Mouse (Mus musculus) left cerebral cortex, postnatal 14 days (tissue): Measurements from ENCODE around the gene Otos. TPM values are rescaled to one million over a fixed set of nuclear protein-coding genes. Genes with fewer than 3 reads are reported as not detected.

Experiments
- DNase-seq, 2 experiments: peaks; one replicate each; pipeline ENCODE4 v3.0.0; 2021 to 2022; ENCODE audit warnings: low spot score in 2 of 2, mixed read lengths in 1 of 2
- intact Hi-C: fragments of 180-260 bp; cut with DNase I; formaldehyde crosslinking; loops from one replicate; pipeline ENCODE4 v1.15.1; 2025
- total RNA-seq, 2 experiments: library from RNA; stranded (reverse); gene quantifications; 2 replicates each; pipeline ENCODE4 v1.2.3; 2021

Gene Otos
- total RNA-seq, 2 experiments from 2014 or later = not detected

DNA sequence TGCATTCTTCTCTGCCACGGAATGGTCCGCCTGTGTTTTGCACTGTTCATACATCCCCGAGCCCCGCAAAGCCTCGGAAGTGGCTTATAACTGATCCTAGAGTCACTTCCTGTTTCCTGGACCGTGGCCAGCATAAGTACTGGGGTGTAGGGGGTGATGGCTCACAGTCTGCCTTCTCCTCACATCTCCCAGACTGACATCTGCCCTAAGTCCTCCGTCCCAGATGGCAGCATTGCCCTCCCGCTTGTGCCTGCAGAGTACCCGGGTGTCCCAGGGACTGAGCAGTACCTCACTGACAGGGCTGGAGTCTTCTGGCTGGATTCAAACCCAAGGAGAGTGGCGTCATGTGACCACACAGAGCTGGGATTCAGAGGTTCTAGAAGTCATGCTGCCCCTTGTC lies 444 bp downstream of the Otos start:
- intact Hi-C loops = no loop called here
- DNase-seq = no peak

DNA sequence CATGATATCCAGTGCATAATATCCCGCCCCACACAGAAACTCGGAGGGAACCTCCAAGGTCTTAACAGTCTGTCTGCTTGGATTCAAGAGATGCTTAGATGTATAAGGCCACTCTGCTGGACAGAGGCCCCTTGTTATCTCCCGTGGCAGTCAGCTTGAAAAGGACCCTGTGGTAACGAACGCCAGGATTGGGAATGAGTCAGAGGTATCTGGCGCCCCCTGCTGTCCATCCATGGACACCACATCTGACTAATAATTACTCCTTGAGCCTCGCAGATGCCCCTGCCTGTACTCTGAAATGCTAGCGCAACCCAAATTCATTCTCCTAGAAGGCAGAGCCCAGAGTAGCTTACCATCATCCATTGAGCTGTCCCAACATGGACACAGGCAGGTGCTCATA lies 889 bp downstream of the Otos start:
- intact Hi-C loops = loop anchor here (1.0 kb wide), 2 partner anchors 31 to 187 kb away; no protein-coding TSS in a partner anchor
- peak; percentile 74 to 81 for DNase-seq

DNA sequence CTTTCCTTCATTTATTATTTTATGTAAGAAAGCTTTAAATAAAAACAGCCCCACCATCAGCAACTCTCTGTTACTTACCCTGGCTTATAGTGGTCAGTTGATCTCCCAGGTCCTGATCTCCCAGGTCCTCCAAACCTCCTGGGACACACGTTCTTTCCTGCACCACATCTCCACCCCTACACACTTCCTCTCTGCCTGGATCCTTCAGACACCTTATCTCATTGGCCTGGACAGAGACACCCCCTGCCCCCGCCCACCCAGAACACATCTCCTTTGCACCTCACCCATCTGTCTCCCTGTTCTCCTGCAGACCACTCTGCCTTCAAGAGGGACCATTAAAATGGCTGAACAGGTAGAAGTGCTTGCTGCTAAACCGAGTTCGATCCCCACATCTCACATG lies 1.6 kb downstream of the Otos start:
- intact Hi-C loops = loop anchor here (1.0 kb wide), 2 partner anchors 31 to 187 kb away; no protein-coding TSS in a partner anchor

DNA sequence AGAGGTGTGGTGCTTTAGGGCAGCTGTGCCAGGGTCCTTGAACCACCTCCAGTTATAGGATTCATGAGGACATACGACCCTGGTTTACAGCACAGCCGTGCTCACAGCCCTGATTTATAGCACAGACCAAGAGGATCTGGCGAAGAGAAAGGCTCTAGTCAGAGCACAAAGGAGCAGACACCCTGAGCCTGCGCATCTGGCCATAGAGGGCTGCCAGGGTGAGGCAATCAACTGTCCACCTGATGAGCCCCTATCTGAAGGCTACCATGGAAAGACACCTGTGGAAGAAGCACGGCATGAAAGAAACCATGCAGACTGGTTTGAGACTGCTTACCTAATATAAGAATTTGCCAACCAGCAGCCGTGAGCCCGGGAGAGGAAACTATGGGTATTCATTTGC lies 2.0 kb downstream of the Otos start:
- intact Hi-C loops = no loop called here
- DNase-seq = no peak

More for the DNA sequence above, 1.6 kb downstream of the Otos start:
- DNase-seq = no peak

DNA sequence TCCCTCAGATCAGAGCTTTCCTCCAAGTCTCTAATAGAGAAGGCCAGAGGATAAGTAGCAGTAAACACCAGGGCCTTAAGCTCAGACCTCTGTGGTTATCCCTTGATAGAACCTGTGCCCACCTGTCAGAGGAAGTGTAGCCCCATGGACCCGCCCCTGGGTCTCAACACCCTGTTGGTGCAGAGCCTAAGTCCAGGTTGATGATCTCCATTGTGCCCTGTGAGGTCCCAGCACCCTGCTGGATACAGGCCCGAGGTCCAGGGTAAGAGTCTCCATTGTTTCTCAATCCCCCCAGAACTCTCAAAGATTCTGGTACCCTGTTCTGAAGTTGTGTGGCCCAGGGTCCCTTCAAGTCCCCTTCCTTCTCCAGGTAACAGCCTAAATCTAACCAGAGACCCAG lies 2.5 kb downstream of the Otos start:
- intact Hi-C loops = no loop called here
- no peak for DNase-seq

DNA sequence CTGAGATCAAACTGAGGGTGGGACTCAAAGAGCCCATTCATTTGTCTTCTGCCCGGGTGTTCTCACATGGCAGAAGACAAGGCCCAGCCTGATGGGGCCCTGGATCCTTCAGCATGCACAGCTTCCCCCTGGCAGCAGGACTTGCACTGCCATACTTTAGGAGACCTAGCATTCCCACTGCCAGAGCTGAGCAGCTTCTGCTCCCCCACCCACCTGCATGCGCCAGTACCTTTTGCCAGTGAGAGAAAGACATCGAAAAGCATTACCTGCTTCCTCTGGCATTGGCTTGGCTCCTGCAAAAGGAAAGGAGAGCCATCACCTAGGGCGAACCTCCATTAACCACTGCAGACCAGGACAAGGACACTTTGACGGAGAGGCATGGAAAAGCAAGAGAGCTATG lies 3.7 kb downstream of the Otos start:
- DNase-seq = no peak
- intact Hi-C loops = no loop called here

DNA sequence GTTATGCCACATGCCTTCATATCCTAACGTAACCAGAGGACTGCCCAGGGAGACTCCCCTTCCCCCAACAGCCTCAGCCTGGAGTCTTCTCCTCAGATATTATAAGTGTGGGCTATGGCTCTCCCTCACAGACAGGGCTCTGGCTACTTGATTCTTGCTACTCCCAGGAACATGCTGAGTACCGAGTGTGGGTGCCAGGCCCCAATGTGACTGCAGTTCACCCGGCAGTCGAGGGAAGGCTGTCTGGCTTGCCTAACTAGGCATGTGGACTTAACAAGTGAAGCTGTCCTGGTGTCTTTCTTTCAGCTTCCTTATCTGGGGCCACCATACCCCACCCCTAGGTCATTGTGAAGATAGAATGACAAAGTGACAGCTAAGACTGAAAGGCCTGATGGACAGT lies 5.0 kb downstream of the Otos start:
- no peak for DNase-seq
- intact Hi-C loops = no loop called here

DNA sequence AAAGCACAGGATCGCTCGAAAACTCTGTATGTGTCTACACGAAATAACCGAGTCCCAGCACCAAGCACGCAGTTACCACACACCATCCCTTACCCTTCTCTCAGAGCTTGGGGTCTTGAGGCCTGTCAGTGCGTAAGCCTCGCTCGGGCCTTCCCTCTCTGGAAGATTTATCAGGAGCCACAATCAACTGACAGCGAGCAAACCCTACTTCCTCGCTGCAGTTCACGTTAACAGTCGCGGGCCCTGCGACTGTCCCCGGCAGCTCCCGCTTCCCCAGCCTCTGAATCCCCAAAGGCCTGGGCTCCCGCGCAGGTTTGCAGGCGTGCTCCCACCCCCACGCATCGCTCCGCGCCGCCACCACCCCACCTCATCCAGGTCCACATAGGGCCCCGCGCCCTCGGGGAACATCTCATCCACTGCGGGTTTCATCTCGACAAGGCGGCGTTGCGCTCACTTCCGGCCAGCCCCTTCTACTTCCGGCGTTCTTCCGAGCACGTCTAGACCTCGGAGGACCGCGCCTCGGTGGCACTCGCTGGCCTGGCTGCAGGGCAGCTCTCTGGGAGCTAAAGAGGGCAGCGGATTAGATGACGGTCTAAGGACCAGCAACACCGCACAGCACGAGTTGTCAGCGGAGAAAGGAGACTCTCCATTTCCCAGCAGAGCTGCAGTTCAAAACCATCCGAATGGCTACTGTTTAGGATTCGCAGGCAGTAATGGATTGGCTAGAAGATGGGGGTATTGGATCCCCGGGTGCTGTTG lies 6.9 kb downstream of the Otos start, which contains the start of gene Cops9:
Cops9 (minus strand) TSS at position 472 of the 759 bp plus-strand sequence.
- DNase-seq = peak; percentile 89 to 91
- intact Hi-C loops = no loop called here

DNA sequence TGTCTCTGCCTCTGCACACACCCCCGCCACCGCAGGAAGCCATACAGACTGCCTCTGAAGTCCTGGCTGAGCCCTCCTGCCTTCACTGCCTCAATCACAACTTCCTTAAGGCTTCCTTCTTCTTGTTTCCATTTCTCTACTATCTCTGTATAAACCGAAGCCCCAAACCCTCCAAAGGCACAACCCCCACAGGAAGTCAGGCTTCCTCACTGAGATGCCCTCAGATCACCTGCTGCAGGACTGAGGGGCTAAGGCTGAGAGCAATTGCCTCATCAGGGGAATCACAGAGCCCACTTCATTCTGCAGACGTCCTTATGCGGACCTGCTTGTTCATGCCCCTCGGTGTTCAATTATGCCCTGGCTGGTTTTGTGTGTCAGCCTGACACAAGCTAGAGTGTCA lies 8.2 kb downstream of the Otos start:
- intact Hi-C loops = no loop called here
- DNase-seq = no peak

DNA sequence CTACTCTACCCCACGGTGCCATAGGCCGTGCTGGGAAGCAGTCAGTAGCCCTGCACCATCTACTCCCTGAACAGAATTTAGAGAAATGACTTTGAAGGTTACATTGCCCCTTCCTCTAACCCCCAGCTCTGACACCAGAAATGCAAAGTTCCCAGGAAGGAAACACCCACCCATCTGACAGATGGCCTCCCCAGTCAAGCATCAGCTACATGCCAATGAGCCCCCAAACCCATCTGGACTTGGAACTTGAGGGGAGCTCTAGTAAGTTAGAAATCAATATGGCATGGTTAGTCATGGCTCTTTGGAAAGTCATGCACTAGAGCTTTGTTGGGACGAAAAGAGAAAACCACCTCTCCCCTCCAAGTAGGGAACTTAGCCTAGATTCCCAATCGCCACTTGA lies 9.9 kb downstream of the Otos start:
- no peak for DNase-seq
- intact Hi-C loops = no loop called here

DNA sequence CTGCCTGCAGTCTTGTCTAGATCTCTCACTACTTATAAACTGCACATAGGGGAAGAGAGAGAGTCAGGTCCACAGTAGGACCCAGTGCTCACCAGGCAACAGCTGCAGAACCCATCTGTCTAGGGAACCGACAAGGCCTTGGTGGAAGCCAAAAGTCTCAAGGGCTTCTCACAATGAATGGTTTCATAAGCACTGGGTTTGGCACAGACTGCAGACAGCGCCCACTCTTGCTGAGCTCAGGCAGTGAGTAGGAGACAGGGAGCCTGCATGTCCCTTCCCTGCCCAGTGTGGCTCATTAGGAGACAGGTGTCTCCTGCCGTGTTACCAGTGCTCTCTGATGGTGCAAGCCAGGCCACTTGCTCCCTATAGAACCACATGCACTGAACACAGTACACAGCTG lies 10.5 kb downstream of the Otos start:
- intact Hi-C loops = no loop called here
- peak; percentile 47 to 80 for DNase-seq

DNA sequence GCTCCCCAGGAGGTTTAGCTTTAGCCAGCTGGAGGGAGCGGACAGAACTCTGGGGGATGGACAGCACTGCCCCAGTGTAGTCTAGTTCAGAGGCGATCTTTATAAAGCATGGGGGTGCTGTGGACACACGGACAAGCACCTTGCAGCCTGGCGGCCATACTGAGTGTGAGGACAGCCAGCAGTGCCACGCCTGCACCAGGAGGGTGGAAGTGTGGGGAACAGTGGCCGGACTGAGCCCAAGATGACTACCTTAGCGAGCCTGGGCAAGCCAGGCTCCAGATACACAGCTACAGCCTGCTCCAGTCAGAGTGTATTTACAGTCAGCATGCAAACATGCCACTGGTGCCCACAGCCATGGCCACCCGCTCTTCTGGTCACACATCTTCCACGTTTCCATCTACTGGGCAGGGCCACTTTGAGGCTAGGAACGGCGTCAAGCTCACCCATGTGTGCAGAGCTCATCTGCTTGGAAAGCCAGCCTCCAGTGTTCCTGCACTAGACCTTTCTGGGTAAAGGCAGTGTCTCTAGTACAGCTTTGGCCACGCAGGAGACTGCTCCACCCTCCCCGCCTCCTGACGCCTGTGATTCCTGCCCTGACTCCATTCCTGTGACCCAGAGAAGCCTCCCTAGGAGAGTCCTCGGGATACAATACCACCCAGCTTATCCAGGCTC lies 11.0 kb downstream of the Otos start:
- intact Hi-C loops = no loop called here
- no peak for DNase-seq

DNA sequence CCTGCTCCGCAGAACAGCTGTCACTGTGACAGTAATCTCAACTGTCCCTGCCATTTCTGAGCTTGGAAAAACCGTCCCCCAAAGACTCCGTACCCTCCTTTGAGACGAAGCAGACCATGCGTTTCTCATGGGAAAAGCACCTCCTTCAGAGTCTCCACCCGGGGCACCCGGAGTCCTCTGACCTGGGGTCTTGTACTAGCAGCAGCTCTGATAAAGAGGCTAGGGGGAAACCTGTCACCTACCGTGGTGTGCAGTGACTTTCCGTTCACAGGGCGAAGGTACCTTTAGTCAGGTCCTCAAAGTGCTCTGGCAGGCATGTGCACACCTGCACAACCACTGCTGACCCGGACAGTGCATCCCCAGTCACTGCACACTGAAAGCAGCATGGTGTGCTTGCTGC lies 12.0 kb downstream of the Otos start:
- no peak for DNase-seq
- intact Hi-C loops = no loop called here

DNA sequence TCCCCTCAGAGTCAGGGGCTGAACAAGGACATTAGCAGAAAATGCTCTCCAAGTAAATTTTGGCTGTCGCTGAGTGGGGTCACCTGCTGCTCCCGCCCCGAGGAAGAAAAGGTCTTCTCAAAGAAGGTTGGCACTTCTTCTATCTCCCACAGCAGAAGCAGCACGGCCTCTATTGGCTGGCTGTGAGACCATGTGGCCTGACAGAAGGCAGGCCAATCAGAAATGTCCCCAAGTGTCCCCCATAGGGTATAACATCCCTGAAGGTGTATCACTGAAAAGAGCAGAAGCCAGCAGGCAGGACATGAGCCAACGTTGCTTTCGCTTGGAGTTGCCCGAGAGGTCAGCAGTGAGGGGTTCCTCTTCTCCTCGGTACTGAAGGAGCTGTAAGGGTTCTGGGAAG lies 12.6 kb downstream of the Otos start:
- intact Hi-C loops = no loop called here
- DNase-seq = no peak

DNA sequence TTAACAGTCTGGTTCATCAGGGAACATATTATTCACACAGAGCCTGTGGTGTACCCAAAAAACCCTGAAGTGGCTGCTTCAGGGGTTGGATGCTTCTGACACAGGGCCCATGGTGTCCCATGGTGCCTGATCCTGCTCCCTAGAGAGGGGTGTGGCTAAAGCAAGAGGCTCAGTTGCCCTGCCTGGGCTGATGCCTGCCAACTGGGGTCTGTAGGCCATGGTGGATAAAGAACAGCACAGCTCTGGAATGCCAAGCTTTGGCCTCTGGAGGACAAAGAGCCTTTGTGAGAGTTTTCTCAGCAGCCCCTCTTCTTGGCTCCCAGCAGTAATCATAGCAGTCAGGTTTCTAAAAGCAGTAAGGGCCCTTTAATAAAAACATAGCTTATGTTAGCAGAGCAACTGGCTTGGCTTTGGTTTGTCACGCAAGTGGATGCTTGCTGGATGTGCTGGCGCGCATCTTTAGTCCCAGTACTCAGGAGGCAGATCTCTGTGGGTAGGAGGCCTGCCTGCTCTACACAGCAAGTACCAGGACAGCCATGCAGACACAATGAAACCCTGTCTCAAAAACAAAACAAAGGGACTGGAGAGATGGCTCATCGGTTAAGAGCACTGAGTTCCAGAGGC lies 13.6 kb downstream of the Otos start:
- intact Hi-C loops = no loop called here
- DNase-seq = no peak

DNA sequence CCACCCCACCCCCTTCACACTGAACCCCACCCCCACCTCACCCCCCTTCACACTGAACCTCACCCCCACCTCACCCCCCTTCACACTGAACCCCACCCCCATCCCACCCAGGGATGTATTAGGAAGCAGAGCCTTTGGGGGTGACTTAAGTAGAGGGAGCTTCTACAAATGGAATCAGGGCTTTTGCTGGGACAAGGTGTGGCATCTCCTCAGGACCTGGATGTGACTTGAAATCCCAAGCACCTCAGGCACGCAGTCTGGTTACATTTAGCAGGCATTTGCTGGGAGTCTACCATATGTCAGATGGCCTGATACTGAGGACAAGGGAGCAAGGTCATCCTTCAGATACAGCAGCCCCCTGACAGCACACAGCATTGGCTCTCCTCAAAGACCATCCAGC lies 14.1 kb downstream of the Otos start:
- no peak for DNase-seq
- intact Hi-C loops = no loop called here

DNA sequence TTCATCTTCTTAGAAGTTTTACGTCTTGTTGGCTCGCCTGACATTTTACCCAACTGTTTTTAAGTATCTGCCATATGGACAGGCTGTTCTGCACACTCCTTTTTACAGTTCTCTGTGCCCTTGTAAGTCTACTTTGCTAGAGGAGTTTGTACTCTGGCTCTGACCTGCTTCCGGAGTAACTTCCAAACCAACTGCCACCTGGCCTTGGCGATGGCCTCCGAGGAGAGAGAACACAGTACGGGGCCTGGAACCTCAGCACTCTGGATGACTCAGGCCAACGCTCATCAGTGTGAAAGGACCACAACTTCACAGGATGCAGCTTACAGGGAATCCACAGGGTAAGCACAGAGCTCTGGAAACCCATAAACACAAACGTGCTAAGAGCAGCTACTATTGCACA lies 14.9 kb downstream of the Otos start:
- no peak for DNase-seq
- intact Hi-C loops = no loop called here

DNA sequence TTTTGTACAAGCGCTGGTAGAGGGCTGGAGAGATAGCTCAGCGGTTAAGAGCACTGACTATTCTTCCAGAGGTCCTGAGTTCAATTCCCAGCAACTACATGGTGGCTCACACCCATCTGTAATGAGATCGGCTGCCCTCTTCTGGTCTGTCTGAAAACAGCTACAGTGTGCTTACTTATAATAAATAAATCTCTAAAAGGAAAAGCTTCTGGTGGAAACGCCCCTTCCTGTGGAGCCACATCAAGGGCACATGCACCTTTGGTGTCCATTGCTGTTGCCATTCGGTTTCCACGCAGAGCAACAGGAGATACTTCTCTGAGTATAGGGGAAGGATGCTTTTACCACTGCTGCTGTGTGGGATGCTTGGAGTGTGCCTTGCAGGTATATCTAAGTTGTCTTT lies 15.7 kb downstream of the Otos start:
- intact Hi-C loops = no loop called here
- no peak for DNase-seq

DNA sequence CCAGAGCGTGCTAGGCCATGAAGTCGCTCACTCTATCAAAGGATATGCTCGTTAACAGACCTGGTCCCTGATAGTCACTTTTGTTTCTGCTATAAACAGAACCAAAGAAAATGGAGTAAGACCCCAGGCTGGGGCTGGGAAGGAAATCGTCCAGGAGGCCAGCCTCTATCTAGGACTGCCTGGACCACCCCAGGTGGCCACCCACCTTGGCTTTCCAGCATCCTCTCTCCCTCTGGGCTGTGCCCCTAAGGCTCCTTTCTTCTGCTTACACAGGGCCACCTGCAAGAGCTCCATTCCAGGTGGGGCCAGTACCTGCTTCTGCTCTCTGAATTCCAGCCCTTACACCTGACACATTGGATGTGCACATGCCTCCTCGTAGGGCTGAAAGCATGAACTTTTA lies 16.4 kb downstream of the Otos start:
- DNase-seq = no peak
- intact Hi-C loops = no loop called here

DNA sequence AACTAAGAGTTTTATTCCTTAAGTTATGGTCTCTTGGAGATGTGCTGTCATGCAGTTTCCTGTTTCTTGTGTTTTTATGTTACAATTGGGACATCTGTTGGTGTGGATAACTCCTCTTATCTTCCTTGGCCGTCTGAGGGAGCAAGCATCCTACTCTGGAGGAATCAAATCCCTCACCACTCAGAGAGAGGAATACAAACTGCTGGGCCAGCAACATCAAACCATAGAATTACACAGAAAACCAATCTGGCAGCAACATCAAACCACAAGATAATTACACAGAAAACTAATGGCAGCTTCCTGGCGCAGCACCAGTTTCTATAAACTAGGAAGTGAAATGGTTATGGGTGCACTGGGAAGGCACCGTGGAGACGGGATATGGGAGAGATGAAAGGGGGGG lies 20.4 kb downstream of the Otos start:
- intact Hi-C loops = no loop called here
- DNase-seq = no peak

DNA sequence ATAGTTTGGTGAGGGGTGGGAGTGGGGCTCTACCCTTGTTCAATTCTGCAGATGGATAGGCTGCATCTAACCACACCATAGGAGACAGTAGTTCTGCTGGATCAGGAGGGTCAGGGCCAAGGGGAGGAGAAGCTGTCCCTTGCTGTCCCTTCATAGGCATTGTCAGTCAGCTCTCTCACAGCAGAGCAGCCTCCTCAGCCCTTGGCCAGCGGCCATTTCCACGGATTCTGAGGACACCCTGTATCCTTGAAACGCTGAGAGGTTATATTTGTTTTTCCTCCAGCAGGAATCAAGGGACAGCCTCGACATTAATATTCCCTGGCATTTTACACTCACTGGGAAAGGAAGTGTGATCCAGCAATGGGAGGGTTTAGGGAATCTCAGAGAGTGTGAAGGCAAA lies 30.3 kb downstream of the Otos start:
- intact Hi-C loops = loop anchor here (10.0 kb wide), 1 partner anchor 216 kb away; the partner anchor contains the start of gene Gpc1

More for the DNA sequence above, 30.3 kb downstream of the Otos start:
- no peak for DNase-seq
